Mouse (Mus musculus) ES-CJ7 (cell line): ENCODE measurements around the gene Tnip2.

Experiments
- DNase-seq: peaks from one replicate; pipeline ENCODE4 v3.0.0; 2011; ENCODE audit warnings: low read depth, low spot score

Tnip2 gene

GRCm38 (mm10) chr5:34461841-34462240 lies 52.0 kb downstream of the Tnip2 start:
- no peak for DNase-seq

GRCm38 (mm10) chr5:34461294-34461693 lies 52.5 kb downstream of the Tnip2 start:
- DNase-seq, result no peak

GRCm38 (mm10) chr5:34458994-34459393 lies 54.8 kb downstream of the Tnip2 start:
- no peak for DNase-seq

GRCm38 (mm10) chr5:34446207-34446606 lies 67.6 kb downstream of the Tnip2 start:
- no peak for DNase-seq
